Mouse (Mus musculus) lung, adult 2 months (tissue): ENCODE measurements around the gene Specc1l. TPM values are rescaled to one million over a fixed set of nuclear protein-coding genes. Genes with fewer than 3 reads are reported as not detected.
A peak's percentile ranks its signal among the peaks of the same experiment; 100 is the strongest.
"Not testable (repeated sequence)": the region's sequence is repeated elsewhere in the genome, so short reads cannot be mapped to it uniquely, and the experiment has no call there.

Source experiments
- DNase-seq: peaks from one replicate; pipeline ENCODE4 v3.0.0; 2022
- H3K4me1 ChIP-seq: fragments of 200-500 bp; 2 replicates; pipeline ENCODE4 v1.6.1; 2011; ENCODE audit warnings: low read length; ENCODE audit not compliant: control insufficient read depth, insufficient read depth
- H3K4me3 ChIP-seq: fragments of 200-500 bp; replicated peaks from 2 replicates; pipeline ENCODE3; 2011; ENCODE audit warnings: low read depth, mild to moderate bottlenecking, control low read depth, low read length; ENCODE audit errors: extremely low read depth
- CTCF ChIP-seq: fragments of 200-500 bp; IDR thresholded peaks from 2 replicates; pipeline ENCODE4 v1.5.1; 2011; ENCODE audit warnings: mild to moderate bottlenecking, low read length, control low read depth; ENCODE audit not compliant: insufficient read depth
- POLR2A ChIP-seq: fragments of 200-500 bp; IDR thresholded peaks from 2 replicates; pipeline ENCODE4 v1.6.1; 2011; ENCODE audit warnings: low read depth, mild to moderate bottlenecking, control low read depth, low read length, borderline replicate concordance; ENCODE audit errors: extremely low read depth
- WGBS: fragments of 180-500 bp; shearing (Covaris S2); methylation state at CpG from one replicate; pipeline ENCODE4 v1.1.7; 2018; 5-methylcytosine and 5-hydroxymethylcytosine counted together
- polyA plus RNA-seq: library from polyadenylated mRNA; depleted of rRNA; stranded (reverse); fragments of >200 nt; gene quantifications from 2 replicates; pipeline ENCODE4 v1.2.3, GENCODE M21; 2012

The Specc1l gene
- polyA plus RNA-seq, 1 experiment: 73.3 TPM

DNA sequence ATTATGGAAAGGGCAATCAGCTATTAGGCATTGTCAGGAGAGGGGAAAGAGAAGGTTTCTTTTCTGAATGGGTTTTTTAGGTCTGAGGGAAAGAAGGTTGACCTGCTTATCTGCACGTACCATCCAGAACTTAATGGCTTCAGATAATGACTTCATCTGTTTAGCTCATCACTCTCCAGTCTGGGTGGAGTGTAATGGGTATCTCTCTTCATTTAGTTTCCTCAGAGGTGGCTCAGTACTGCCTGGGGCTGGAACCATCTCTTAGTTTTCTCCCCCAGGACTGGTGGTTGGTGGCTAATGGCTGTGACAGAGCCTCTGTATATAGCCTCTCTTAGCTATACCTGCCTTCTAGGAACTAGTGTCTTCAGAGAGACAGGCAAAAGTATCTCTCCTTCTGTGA, 79.5 kb downstream of the Specc1l start:
- no peak for DNase-seq
- TF ChIP-seq CTCF (no peak), POLR2A (no peak)
- 71% methylated on average over 1 of the region's 1 CpGs for WGBS
- H3K4me1 ChIP-seq: peaks cover 9% of the 10 kb centered on the region
- H3K4me3 ChIP-seq: no peak overlapping the region

DNA sequence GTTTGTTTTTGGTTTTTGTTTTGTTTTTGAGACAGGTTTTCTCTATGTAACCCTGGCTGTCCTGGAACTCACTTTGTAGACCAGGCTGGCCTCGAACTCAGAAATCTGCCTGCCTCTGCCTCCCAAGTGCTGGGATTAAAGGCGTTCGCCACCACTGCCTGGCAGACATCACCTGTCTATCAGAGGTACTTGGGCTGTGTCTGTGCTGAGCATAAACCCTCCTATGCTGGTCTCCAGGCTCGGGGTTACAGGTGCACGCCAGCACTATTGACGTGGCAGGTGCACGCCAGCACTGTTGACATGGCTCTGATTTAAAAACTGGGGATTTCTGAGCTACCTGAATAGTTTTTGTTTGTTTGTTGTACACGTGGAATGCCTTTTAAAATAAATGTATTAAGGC, 80.3 kb downstream of the Specc1l start:
- 92% methylated on average over 8 of the region's 8 CpGs for WGBS
- not testable (repeated sequence) for DNase-seq, H3K4me3 ChIP-seq, H3K4me1 ChIP-seq

DNA sequence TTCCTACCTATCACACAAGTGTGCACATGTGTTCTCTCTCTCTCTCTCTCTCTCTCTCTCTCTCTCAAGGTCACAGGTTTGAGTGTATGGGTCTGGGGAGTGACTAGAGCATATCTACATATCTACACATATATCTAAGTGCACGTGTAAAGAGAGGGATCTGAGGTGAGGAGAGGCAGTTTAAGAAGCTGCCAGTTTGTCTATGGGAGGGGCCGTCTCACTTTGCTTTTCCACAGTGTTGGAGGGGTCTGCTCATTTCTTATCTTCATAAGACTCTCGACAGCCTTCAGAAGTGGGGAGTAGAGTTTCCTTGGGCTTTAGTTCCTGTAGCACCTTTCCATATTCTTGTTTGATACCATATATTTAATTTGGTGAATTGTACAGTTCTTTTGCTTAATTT, 81.4 kb downstream of the Specc1l start:
- Histone ChIP-seq H3K4me1 (peaks cover 9% of the 10 kb centered on the region), H3K4me3 (no peak overlapping the region)
- 55% methylated on average over 3 of the region's 3 CpGs for WGBS
- DNase-seq: no peak
- TF ChIP-seq POLR2A (no peak), CTCF (no peak)

DNA sequence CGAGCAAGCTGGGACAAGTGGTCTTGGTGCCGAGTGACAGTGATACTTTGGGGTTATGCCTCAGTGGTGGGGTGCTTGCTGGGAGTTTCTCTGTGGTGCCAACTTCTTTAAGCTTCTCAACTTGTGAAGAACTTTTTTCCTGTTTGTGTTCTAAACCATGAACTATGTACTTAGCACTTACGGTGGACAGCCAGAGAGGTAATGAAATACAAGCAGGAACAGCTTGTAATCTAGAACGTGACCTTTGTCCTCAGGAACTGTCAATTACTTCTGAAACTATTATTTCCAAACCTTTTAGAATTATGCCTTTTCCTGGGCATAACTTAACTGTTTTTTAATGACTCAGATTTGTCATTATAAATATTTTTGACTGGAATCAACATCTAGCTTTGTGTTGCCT, 82.5 kb downstream of the Specc1l start:
- Histone ChIP-seq H3K4me3 (no peak overlapping the region), H3K4me1 (peaks cover 6% of the 10 kb centered on the region)
- WGBS: 33% methylated on average over 4 of the region's 4 CpGs
- TF ChIP-seq POLR2A: no peak
- no peak for TF ChIP-seq CTCF
- no peak for DNase-seq

DNA sequence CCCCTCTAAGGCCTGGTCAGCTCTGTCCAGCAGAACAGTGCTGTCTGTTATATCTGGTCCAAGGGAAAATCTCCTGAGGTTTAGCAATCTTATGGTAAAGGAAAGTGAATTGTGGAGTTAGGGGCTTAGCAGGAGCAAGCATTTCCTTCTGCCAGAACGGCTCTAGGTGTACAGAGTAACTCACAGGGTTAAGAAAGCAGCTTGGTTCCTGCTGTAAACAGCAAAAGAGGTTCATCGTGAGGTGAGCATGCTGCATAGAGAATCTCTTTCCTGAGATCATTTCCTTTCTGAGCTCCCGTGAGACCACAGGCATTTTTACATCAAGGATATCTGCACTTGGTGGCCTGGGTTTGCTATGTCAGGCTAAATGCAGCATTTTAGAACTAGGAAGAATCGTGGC, 83.1 kb downstream of the Specc1l start:
- WGBS: 44% methylated on average over 4 of the region's 4 CpGs
- H3K4me1 ChIP-seq: peaks cover 5% of the 10 kb centered on the region
- TF ChIP-seq POLR2A: no peak
- H3K4me3 ChIP-seq: no peak overlapping the region
- DNase-seq: no peak

DNA sequence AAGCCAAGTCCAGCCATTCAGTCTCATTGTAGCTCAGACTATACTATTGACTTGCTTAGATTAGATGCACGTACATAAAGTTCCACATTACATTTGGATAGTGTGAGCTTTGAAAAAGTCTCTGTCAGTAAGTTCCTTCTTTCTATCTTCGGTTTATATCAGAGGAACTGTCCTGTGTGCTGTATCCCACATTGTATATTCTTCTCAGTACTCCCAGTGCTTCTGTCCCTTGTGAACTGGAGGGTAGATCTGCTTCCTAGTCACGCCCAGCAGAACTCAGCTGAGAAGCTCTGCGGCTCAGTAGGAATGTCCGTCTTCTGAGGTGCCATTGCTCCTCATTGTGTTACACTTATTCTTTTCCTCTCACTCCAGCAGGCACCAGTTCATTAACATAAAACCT, 86.7 kb downstream of the Specc1l start:
- Histone ChIP-seq H3K4me3 (no peak overlapping the region), H3K4me1 (peaks cover 5% of the 10 kb centered on the region)
- WGBS: 86% methylated on average over 5 of the region's 5 CpGs
- DNase-seq: no peak
- no peak for TF ChIP-seq CTCF
- no peak for TF ChIP-seq POLR2A

GRCm38 (mm10) chr10:75299785-75300418, 88.0 kb downstream of the Specc1l start:
- TF ChIP-seq CTCF (no peak), POLR2A (no peak)
- no peak overlapping the region for H3K4me3 ChIP-seq
- H3K4me1 ChIP-seq: peaks cover 8% of the 10 kb centered on the region
- WGBS: 25% methylated on average over 5 of the region's 5 CpGs
- DNase-seq: peak; percentile 40

- Histone ChIP-seq H3K4me1 (peaks cover 7% of the 10 kb centered on the region; the same call in 1 of the 2 replicates), H3K4me3 (no peak overlapping the region)
- TF ChIP-seq POLR2A (no peak), CTCF (no peak)
- WGBS: 90% methylated on average over 12 of the region's 12 CpGs
- no peak for DNase-seq
Measured at GRCm38 (mm10) chr10:75301195-75301806, 89.4 kb downstream of the Specc1l start.

DNA sequence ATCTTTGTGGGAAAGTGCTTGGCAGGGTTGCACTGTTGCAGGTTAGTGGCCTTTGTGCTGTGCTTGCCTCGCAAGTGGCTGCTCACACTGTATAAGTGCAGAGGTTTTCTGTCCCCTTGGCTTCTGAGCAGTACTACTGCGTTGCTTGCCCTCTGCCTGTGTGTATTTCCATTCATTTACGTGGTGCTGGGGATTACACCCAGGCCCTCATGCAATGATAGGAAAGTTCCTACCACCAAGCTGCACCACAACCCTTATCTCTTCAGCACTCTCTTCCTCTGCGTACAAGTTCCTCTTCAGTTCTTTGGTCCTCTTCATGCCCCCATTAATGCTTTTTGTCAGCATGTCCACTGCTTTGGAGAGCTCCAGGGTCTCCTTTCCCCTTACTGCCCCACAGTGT, 90.1 kb downstream of the Specc1l start:
- no peak for DNase-seq
- TF ChIP-seq CTCF: no peak
- TF ChIP-seq POLR2A: no peak
- peaks cover 7% of the 10 kb centered on the region; the same call in 1 of the 2 replicates for H3K4me1 ChIP-seq
- 77% methylated on average over 4 of the region's 4 CpGs for WGBS
- H3K4me3 ChIP-seq: no peak overlapping the region

DNA sequence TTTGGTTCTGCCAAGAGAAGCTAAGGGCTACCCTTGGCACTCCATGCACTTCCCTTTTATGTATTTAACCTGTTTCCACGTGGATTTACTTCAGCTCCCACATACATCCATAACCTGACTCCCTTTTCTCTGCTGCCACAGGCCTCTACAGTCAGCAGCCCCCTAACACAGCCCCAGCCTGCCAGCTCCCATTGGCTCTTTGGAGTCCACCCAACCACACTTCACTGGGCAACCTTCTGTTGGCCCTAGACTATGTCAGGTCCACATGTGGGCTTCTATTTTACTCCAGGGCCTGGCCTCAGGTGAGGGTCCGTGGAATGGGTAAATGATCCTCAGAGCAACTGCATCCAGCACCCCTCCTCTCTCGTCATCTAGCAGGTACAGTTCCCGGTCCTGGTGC, 90.7 kb downstream of the Specc1l start:
- WGBS: 92% methylated on average over 4 of the region's 4 CpGs
- no peak for TF ChIP-seq POLR2A
- DNase-seq: no peak
- peaks cover 7% of the 10 kb centered on the region; the same call in 1 of the 2 replicates for H3K4me1 ChIP-seq
- no peak overlapping the region for H3K4me3 ChIP-seq

DNA sequence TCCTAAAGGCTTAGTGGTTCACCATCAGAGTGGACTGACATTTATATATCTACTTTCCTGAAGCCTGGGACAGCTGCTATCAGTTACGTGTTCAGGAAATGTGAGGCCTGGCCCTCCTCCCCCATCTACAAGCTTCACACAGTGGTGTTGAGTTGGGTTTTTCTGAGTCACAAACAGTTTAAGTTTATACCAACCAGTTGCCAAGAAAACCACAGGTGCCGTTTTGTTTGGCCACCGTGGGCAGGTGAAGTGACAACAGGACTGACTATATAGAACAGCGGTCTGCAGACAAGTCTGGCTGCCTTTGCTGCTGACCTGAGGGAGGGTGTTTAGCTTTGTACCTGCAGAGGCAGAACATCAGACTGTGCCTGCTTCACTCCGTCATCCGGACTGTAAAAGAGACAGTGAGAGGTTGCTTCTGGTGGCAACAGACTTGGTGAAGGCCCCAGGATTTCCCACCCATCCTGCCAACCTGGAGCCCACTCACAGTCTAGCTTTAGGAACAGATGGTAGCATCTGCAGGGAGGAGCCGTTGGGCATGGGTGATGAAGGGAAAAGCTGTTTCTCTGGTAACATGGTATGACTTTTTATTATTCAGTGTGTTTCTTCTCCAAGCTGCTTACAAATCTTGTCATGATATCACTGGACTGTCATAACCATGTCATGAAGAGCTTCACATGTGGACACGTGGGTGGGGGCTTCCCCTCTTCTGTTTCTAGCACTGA, 91.6 kb downstream of the Specc1l start:
- no peak overlapping the region for H3K4me3 ChIP-seq
- 67% methylated on average over 8 of the region's 8 CpGs for WGBS
- peaks cover 7% of the 10 kb centered on the region; the same call in 1 of the 2 replicates for H3K4me1 ChIP-seq
- TF ChIP-seq POLR2A (no peak), CTCF (no peak)
- DNase-seq: no peak
